Mouse (Mus musculus) stomach, adult 2 months (tissue): ENCODE measurements around the gene Olfr810. TPM values are rescaled to one million over a fixed set of nuclear protein-coding genes. Genes with fewer than 3 reads are reported as not detected.

Experiments
- polyA plus RNA-seq: library from polyadenylated mRNA; depleted of rRNA; stranded (reverse); fragments of >200 nt; gene quantifications from 2 replicates; pipeline ENCODE4 v1.2.3, GENCODE M21; 2012; rRNA removed

The Olfr810 gene
- not detected in 2 replicates for polyA plus RNA-seq

GRCm38 (mm10) chr10:129794817-129795216, at the start of gene Olfr810:
Gene Olfr810, minus strand, starts transcription at chr10:129794917.

GRCm38 (mm10) chr10:129804296-129804695, 9.6 kb upstream of the Olfr810 start, which contains the start of gene Olfr811:
Gene Olfr811, minus strand, starts transcription at chr10:129804396.

GRCm38 (mm10) chr10:129774338-129774737, 20.4 kb downstream of the Olfr810 start, which contains the start of gene Olfr809:
Gene Olfr809, plus strand, starts transcription at chr10:129774638.

GRCm38 (mm10) chr10:129765182-129765581, 29.5 kb downstream of the Olfr810 start, which contains the start of gene Olfr808:
Gene Olfr808, plus strand, starts transcription at chr10:129765482.

GRCm38 (mm10) chr10:129757693-129758092, 37.0 kb downstream of the Olfr810 start, which contains the start of gene Olfr807:
Gene Olfr807, minus strand, starts transcription at chr10:129757793.

GRCm38 (mm10) chr10:129741821-129742220, 52.9 kb downstream of the Olfr810 start, which contains the start of gene Olfr806:
Gene Olfr806, minus strand, starts transcription at chr10:129741921.

Other genes with a start within 250 kb of the Olfr810 start
- not detected in 2 replicates for gene Olfr794, start 227.3 kb downstream of the Olfr810 start, polyA plus RNA-seq
- not detected in 2 replicates for gene Olfr796, start 182.3 kb downstream of the Olfr810 start, polyA plus RNA-seq
- not detected in 2 replicates for gene Olfr798, start 167.0 kb downstream of the Olfr810 start, polyA plus RNA-seq
- gene Olfr799, start 157.4 kb downstream of the Olfr810 start, polyA plus RNA-seq: not detected in 2 replicates
- not detected in 2 replicates for gene Olfr800, start 137.2 kb downstream of the Olfr810 start, polyA plus RNA-seq
- not detected in 2 replicates for gene Olfr801, start 121.1 kb downstream of the Olfr810 start, polyA plus RNA-seq
- gene Olfr802, start 106.7 kb downstream of the Olfr810 start, polyA plus RNA-seq: not detected in 2 replicates
- gene Olfr803, start 100.6 kb downstream of the Olfr810 start, polyA plus RNA-seq: not detected in 2 replicates
- not detected in 2 replicates for gene Olfr804, start 91.7 kb downstream of the Olfr810 start, polyA plus RNA-seq
- gene Olfr805, start 65.5 kb downstream of the Olfr810 start, polyA plus RNA-seq: not detected in 2 replicates
- not detected in 2 replicates for gene Olfr806, start 53.0 kb downstream of the Olfr810 start, polyA plus RNA-seq
- not detected in 2 replicates for gene Olfr807, start 37.1 kb downstream of the Olfr810 start, polyA plus RNA-seq
- not detected in 2 replicates for gene Olfr808, start 29.4 kb downstream of the Olfr810 start, polyA plus RNA-seq
- gene Olfr809, start 20.3 kb downstream of the Olfr810 start, polyA plus RNA-seq: not detected in 2 replicates
- not detected in 2 replicates for gene Olfr811, start 9.5 kb upstream of the Olfr810 start, polyA plus RNA-seq
- not detected in 2 replicates for gene Olfr812, start 51.2 kb upstream of the Olfr810 start, polyA plus RNA-seq
- gene Olfr813, start 60.5 kb upstream of the Olfr810 start, polyA plus RNA-seq: not detected in 2 replicates
- gene Olfr814, start 84.9 kb upstream of the Olfr810 start, polyA plus RNA-seq: not detected in 2 replicates
- gene Olfr815, start 111.0 kb upstream of the Olfr810 start, polyA plus RNA-seq: not detected in 2 replicates
- gene Olfr816, start 120.7 kb upstream of the Olfr810 start, polyA plus RNA-seq: not detected in 2 replicates
- not detected in 2 replicates for gene Olfr818, start 154.2 kb upstream of the Olfr810 start, polyA plus RNA-seq
- gene Olfr819, start 172.3 kb upstream of the Olfr810 start, polyA plus RNA-seq: not detected in 2 replicates
- not detected in 2 replicates for gene Olfr247, start 181.2 kb upstream of the Olfr810 start, polyA plus RNA-seq
- not detected in 2 replicates for gene Gm10310, start 190.1 kb upstream of the Olfr810 start, polyA plus RNA-seq
- not detected in 2 replicates for gene Olfr820, start 217.7 kb upstream of the Olfr810 start, polyA plus RNA-seq
- gene Olfr821, start 235.4 kb upstream of the Olfr810 start, polyA plus RNA-seq: not detected in 2 replicates